Mouse (Mus musculus): ENCODE data around the gene Jade3. TPM values are rescaled to one million over a fixed set of nuclear protein-coding genes. Genes with fewer than 3 reads are reported as not detected.

The Jade3 gene
- 1 to 10 TPM; 2.7 to 2.9 TPM for total RNA-seq (2023)

GRCm38 (mm10) chrX:20425140-20425838 lies at the start of gene Jade3:
Gene Jade3, plus strand, starts transcription at chrX:20425688.

GRCm38 (mm10) chrX:20549532-20549931 lies 124.0 kb downstream of the Jade3 start, which contains the start of gene Rgn:
Gene Rgn, plus strand, starts transcription at chrX:20549787.

Other genes with a start within 250 kb of the Jade3 start
- 1 to 10 TPM; 2.1 to 4.9 TPM for gene Slc9a7, start 133.9 kb upstream of the Jade3 start, total RNA-seq (2023)
- gene Rp2, start 61.2 kb upstream of the Jade3 start, total RNA-seq (2023): 10 to 100 TPM; 75.3 to 77.5 TPM
- gene Rgn, start 124.1 kb downstream of the Jade3 start, total RNA-seq (2023): not detected
- gene Rbm10, start 191.8 kb downstream of the Jade3 start, total RNA-seq (2023): 10 to 100 TPM; 29.9 to 32.5 TPM
- 100 to 1,000 TPM; 102 to 103 TPM for gene Ndufb11, start 191.9 kb downstream of the Jade3 start, total RNA-seq (2023)
- 100 to 1,000 TPM; 190 to 192 TPM for gene Uba1, start 232.6 kb downstream of the Jade3 start, total RNA-seq (2023)